Mouse (Mus musculus): Measurements from ENCODE around the gene Olfr432. TPM values are rescaled to one million over a fixed set of nuclear protein-coding genes. Genes with fewer than 3 reads are reported as not detected.
"Not testable (repeated sequence)": the region's sequence is repeated elsewhere in the genome, so short reads cannot be mapped to it uniquely, and the experiment has no call there.

The Olfr432 gene
- not detected in 2 replicates for total RNA-seq (2017)

- no peak for ATAC-seq (replicated peaks in 1 of 2; ENCODE audit: insufficient read depth in 1 of 2, low FRiP score in 2 of 2, low TSS enrichment in 1 of 2, low read depth in 1 of 2, poor library complexity in 2 of 2, severe bottlenecking in 2 of 2)
Observed at GRCm38 (mm10) chr1:174048893-174049292, at the start of gene Olfr432. Gene Olfr432, plus strand, starts transcription at chr1:174049205.

DNA sequence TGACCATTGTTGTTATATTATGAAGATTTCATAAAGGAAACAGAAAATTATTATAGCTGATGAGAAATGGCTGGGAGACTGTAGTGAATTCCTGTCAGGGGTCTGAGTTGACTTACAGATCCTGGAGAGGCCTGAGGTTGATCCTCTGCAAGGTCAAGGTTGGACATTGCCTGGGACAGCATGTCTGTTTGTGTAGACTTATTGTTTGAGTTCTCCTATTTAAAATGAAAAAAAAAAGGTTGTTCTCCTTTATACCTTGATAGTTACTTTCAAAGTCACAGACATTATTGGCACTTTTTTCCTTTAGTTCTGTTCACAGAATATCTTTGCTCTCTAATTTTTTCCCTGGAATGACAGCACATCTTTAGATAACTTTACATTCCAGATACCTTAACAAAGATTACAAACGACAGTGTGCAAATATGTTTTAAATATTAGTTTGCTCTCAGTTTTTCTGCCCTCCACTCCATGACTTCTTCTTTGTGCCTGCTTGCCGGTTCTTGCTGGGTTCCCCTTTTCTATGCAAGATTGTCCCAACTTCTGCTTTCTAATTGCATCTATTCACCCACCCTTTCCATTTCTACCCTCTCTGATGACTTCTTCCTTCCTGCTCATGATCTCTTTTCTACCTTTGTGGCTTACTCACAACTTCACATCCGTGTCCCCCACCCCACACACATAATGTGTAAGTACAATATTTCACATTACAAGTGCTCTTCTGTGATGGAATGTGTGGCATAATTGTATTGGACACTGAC is 44.5 kb upstream of the Olfr432 start:
- peak; percentile 99 for ATAC-seq (replicated peaks in 1 of 2; ENCODE audit: insufficient read depth in 1 of 2, low FRiP score in 2 of 2, low TSS enrichment in 1 of 2, low read depth in 1 of 2, poor library complexity in 2 of 2, severe bottlenecking in 2 of 2)

GRCm38 (mm10) chr1:174007050-174007449 is 42.0 kb upstream of the Olfr432 start:
- not testable (repeated sequence) for ATAC-seq (replicated peaks in 1 of 2; ENCODE audit: insufficient read depth in 1 of 2, low FRiP score in 2 of 2, low TSS enrichment in 1 of 2, low read depth in 1 of 2, poor library complexity in 2 of 2, severe bottlenecking in 2 of 2)

- no peak for ATAC-seq (replicated peaks in 1 of 2; ENCODE audit: insufficient read depth in 1 of 2, low FRiP score in 2 of 2, low TSS enrichment in 1 of 2, low read depth in 1 of 2, poor library complexity in 2 of 2, severe bottlenecking in 2 of 2)
Observed at GRCm38 (mm10) chr1:174031698-174032097, 17.3 kb upstream of the Olfr432 start, which contains the start of gene Ifi205. Gene Ifi205, minus strand, starts transcription at chr1:174031810.

- ATAC-seq (replicated peaks in 1 of 2; ENCODE audit: insufficient read depth in 1 of 2, low FRiP score in 2 of 2, low TSS enrichment in 1 of 2, low read depth in 1 of 2, poor library complexity in 2 of 2, severe bottlenecking in 2 of 2) = no peak
Observed at GRCm38 (mm10) chr1:174035841-174036240, 13.2 kb upstream of the Olfr432 start.

DNA sequence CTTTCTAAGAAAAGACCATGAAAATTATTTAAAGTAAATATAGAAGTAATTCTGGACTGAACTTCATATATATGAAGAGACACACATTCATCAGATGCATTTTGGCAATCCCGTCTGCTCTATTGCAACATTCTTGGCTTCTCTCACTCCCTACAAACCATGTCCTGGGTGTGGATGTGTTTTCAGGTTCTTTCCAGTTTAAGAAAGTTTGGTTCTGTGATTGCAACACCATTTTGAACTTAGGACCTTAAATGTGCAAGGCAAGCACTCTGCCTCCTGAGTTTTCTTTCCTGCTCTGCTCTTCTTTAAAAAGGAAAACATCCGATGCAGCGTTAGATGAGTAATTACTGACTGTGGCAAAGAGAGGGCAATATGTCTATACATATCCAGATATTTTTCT is 10.5 kb upstream of the Olfr432 start:
- ATAC-seq (replicated peaks in 1 of 2; ENCODE audit: insufficient read depth in 1 of 2, low FRiP score in 2 of 2, low TSS enrichment in 1 of 2, low read depth in 1 of 2, poor library complexity in 2 of 2, severe bottlenecking in 2 of 2) = no peak

DNA sequence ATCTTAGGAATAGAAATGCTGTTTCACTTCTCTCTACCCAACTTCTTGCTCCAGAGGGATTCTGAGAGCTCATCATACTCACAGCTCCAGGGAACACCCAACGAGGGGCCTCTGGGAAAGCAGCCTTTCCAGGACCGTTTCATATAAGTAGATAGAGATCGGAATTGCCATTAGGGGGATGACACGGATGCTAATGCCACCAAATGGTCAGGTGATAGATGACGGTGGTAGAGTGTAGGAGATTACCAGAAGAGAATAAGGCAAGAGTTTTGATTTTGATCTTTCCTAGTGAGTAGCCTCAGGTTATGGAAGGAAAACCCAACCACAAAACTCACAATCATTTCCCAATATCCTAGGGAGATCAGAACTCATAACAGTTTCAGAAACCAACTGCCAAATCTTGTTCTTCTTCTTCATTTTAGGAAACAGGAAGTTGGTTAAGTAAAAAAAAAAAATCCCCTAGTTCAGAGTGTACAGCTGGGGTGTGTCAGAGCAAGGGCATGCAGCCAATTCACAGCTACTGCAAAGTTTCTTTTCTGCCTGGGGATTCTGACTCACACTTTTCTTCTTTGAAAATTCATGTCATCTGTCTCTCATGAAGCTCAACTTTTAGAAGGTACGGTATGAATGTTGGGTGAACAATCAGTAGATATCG is 8.4 kb upstream of the Olfr432 start, which contains the start of gene Olfr433:
Olfr433 (plus strand) TSS at position 183 of the 655 bp plus-strand sequence.
- peak; percentile 87 to 88 for ATAC-seq (replicated peaks in 1 of 2; ENCODE audit: insufficient read depth in 1 of 2, low FRiP score in 2 of 2, low TSS enrichment in 1 of 2, low read depth in 1 of 2, poor library complexity in 2 of 2, severe bottlenecking in 2 of 2)

GRCm38 (mm10) chr1:174042091-174042884 is 6.7 kb upstream of the Olfr432 start:
- peak; percentile 47 to 71 for ATAC-seq (replicated peaks in 1 of 2; ENCODE audit: insufficient read depth in 1 of 2, low FRiP score in 2 of 2, low TSS enrichment in 1 of 2, low read depth in 1 of 2, poor library complexity in 2 of 2, severe bottlenecking in 2 of 2)

- ATAC-seq (replicated peaks in 1 of 2; ENCODE audit: insufficient read depth in 1 of 2, low FRiP score in 2 of 2, low TSS enrichment in 1 of 2, low read depth in 1 of 2, poor library complexity in 2 of 2, severe bottlenecking in 2 of 2) = no peak
Observed at GRCm38 (mm10) chr1:174044431-174044830, 4.6 kb upstream of the Olfr432 start.

- ATAC-seq (replicated peaks in 1 of 2; ENCODE audit: insufficient read depth in 1 of 2, low FRiP score in 2 of 2, low TSS enrichment in 1 of 2, low read depth in 1 of 2, poor library complexity in 2 of 2, severe bottlenecking in 2 of 2) = peak; percentile 68 to 78; a peak in 3 of 4 replicates
Observed at GRCm38 (mm10) chr1:174048227-174048626, 778 bp upstream of the Olfr432 start.

GRCm38 (mm10) chr1:174049357-174049756 is 352 bp downstream of the Olfr432 start:
- peak; percentile 76 to 80 for ATAC-seq (replicated peaks in 1 of 2; ENCODE audit: insufficient read depth in 1 of 2, low FRiP score in 2 of 2, low TSS enrichment in 1 of 2, low read depth in 1 of 2, poor library complexity in 2 of 2, severe bottlenecking in 2 of 2)

DNA sequence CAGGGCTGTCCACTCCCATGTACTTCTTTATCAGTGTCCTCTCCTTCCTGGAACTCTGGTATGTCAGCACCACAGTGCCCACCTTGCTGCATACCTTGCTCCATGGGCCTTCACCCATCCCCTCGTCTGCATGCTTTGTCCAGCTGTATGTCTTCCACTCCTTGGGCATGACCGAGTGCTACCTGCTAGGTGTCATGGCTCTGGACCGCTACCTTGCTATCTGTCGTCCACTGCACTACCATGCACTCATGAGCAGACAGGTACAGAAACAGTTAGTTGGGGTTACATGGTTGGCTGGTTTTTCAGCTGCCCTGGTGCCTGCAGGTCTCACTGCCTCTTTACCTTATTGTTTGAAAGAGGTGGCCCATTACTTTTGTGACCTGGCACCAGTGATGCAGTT is 1.5 kb downstream of the Olfr432 start:
- no peak for ATAC-seq (replicated peaks in 1 of 2; ENCODE audit: insufficient read depth in 1 of 2, low FRiP score in 2 of 2, low TSS enrichment in 1 of 2, low read depth in 1 of 2, poor library complexity in 2 of 2, severe bottlenecking in 2 of 2)

GRCm38 (mm10) chr1:174051515-174051914 is 2.5 kb downstream of the Olfr432 start:
- ATAC-seq (replicated peaks in 1 of 2; ENCODE audit: insufficient read depth in 1 of 2, low FRiP score in 2 of 2, low TSS enrichment in 1 of 2, low read depth in 1 of 2, poor library complexity in 2 of 2, severe bottlenecking in 2 of 2) = no peak

GRCm38 (mm10) chr1:174051931-174052536 is 3.0 kb downstream of the Olfr432 start:
- peak; percentile 42 to 57; a peak in 3 of 4 replicates for ATAC-seq (replicated peaks in 1 of 2; ENCODE audit: insufficient read depth in 1 of 2, low FRiP score in 2 of 2, low TSS enrichment in 1 of 2, low read depth in 1 of 2, poor library complexity in 2 of 2, severe bottlenecking in 2 of 2)

DNA sequence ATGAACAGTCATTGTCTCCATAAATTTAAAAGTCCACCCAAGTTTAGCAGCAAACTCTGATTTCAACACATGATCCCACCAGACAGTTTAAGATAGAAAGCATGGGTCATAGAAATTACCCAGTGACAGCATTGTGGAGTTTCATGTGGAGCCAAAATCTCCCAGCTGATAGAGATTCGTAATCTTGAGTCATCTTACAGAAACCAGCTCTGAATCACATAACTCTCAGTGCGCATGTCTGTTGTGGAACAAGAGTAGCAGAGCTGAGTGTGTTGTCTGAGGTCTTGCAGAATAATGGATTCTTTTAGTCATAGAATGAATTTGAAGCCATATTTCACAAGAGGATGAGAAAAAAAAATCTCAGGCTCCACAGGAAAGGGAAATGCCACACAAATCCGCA is 4.0 kb downstream of the Olfr432 start:
- no peak for ATAC-seq (replicated peaks in 1 of 2; ENCODE audit: insufficient read depth in 1 of 2, low FRiP score in 2 of 2, low TSS enrichment in 1 of 2, low read depth in 1 of 2, poor library complexity in 2 of 2, severe bottlenecking in 2 of 2)

DNA sequence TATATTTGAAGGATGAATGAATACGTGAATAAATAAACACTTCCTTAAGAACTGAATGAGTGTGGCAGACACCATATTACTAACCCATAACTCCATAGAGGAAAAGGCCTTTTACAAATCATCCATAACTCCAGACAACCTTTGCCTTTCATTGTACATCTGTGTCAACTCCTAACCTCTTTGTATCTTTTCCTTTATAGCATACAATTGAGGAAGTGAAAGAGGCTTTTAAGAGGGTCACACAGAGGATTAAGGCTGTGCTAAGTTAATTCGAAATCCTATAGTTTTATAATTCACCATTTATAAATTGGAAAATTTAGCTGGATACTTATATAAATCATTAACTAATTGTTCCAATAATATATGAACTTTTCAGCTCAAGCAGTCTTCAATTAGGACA is 6.2 kb downstream of the Olfr432 start:
- ATAC-seq (replicated peaks in 1 of 2; ENCODE audit: insufficient read depth in 1 of 2, low FRiP score in 2 of 2, low TSS enrichment in 1 of 2, low read depth in 1 of 2, poor library complexity in 2 of 2, severe bottlenecking in 2 of 2) = 0 out of 4 replicates have a peak, but pooled peaks of 1 of the 2 experiments have one; percentile 58

DNA sequence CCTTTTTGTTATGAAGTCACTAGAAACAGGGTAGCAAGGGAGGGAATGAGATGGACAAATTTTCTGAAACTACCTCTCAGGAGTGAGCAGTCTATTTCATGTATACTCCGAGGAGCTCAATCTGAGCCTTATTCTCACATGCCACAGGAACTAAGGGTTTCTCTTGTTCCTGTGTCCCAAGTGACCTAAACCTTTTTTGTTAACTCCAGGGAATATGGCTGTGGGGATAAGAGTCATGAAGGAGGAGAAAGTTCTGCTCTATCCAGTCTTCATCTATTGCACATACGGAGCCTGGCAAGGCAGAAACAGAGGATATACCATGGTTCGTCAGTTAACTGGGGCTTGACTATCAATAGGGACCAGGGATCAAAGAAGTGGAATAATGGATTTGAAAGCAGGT is 17.3 kb downstream of the Olfr432 start, which contains the start of gene Olfr430:
Olfr430 (plus strand) TSS at position 301 of the 400 bp plus-strand sequence.
- ATAC-seq (replicated peaks in 1 of 2; ENCODE audit: insufficient read depth in 1 of 2, low FRiP score in 2 of 2, low TSS enrichment in 1 of 2, low read depth in 1 of 2, poor library complexity in 2 of 2, severe bottlenecking in 2 of 2) = no peak

Measured in hematopoietic stem cell, adult 5-6 weeks (primary cell).